Mouse (Mus musculus) heart, adult 2 months (tissue): ENCODE results near the gene Cuedc1. TPM values are rescaled to one million over a fixed set of nuclear protein-coding genes. Genes with fewer than 3 reads are reported as not detected.

Source experiments
- DNase-seq, 2 experiments: peaks; one replicate each; pipeline ENCODE4 v3.0.0; 2021
- H3K27ac ChIP-seq: fragments of 200-600 bp; 2 replicates; pipeline ENCODE4 v1.8.1; 2022
- H3K27me3 ChIP-seq: fragments of 200-500 bp; 2 replicates; pipeline ENCODE4 v1.6.1; 2012; ENCODE audit warnings: mild to moderate bottlenecking, low read length, inconsistent platforms, mixed read lengths; ENCODE audit not compliant: control insufficient read depth, insufficient read depth
- H3K36me3 ChIP-seq: fragments of 200-500 bp; 2 replicates; pipeline ENCODE4 v1.6.1; 2012; ENCODE audit warnings: low read length, inconsistent platforms; ENCODE audit not compliant: control insufficient read depth, insufficient read depth
- H3K4me1 ChIP-seq: fragments of 200-500 bp; 2 replicates; pipeline ENCODE4 v1.6.1; 2011; ENCODE audit warnings: low read length; ENCODE audit not compliant: control insufficient read depth, insufficient read depth
- H3K4me3 ChIP-seq: fragments of 200-600 bp; 2 replicates; pipeline ENCODE4 v1.8.1; 2022
- H3K79me2 ChIP-seq: fragments of 200-500 bp; replicated peaks from 2 replicates; pipeline ENCODE4 v1.6.1; 2012; ENCODE audit warnings: mild to moderate bottlenecking, inconsistent platforms, low read length, moderate library complexity, mixed read lengths; ENCODE audit not compliant: control insufficient read depth, insufficient read depth
- H3K9ac ChIP-seq: fragments of 200-500 bp; 2 replicates; pipeline ENCODE4 v1.6.1; 2012; ENCODE audit warnings: low read depth, mild to moderate bottlenecking, control low read depth, inconsistent platforms, low read length, mixed read lengths
- CTCF ChIP-seq: fragments of 200-600 bp; IDR thresholded peaks from 2 replicates; pipeline ENCODE4 v1.8.1; 2022; ENCODE audit warnings: antibody characterized with exemption, mild to moderate bottlenecking, moderate library complexity
- EP300 ChIP-seq: fragments of 200-500 bp; IDR thresholded peaks from 2 replicates; pipeline ENCODE4 v1.6.1; 2011; ENCODE audit warnings: low read depth, low read length, control low read depth; ENCODE audit not compliant: insufficient read depth
- POLR2A ChIP-seq: fragments of 200-500 bp; IDR thresholded peaks from 2 replicates; pipeline ENCODE4 v1.6.1; 2011; ENCODE audit warnings: mild to moderate bottlenecking, low read depth, low read length, control low read depth; ENCODE audit not compliant: insufficient read depth
- WGBS: fragments of 180-500 bp; shearing (Covaris S2); methylation state at CpG from one replicate; pipeline ENCODE4 v1.1.7; 2018; 5-methylcytosine and 5-hydroxymethylcytosine counted together
- intact Hi-C: fragments of 180-260 bp; cut with DNase I; formaldehyde crosslinking; loops from one replicate; pipeline ENCODE4 v1.15.1; 2025
- polyA plus RNA-seq: library from polyadenylated mRNA; depleted of rRNA; stranded (reverse); fragments of >200 nt; gene quantifications from 2 replicates; pipeline ENCODE4 v1.2.3, GENCODE M21; 2012
- total RNA-seq, 2 experiments: library from RNA; stranded (reverse); gene quantifications; 2 replicates each; pipeline ENCODE4 v1.2.3; 2021

Gene Cuedc1
- total and polyA plus RNA-seq, 3 experiments = 36.2 to 55.0 (median 49.8) TPM

DNA sequence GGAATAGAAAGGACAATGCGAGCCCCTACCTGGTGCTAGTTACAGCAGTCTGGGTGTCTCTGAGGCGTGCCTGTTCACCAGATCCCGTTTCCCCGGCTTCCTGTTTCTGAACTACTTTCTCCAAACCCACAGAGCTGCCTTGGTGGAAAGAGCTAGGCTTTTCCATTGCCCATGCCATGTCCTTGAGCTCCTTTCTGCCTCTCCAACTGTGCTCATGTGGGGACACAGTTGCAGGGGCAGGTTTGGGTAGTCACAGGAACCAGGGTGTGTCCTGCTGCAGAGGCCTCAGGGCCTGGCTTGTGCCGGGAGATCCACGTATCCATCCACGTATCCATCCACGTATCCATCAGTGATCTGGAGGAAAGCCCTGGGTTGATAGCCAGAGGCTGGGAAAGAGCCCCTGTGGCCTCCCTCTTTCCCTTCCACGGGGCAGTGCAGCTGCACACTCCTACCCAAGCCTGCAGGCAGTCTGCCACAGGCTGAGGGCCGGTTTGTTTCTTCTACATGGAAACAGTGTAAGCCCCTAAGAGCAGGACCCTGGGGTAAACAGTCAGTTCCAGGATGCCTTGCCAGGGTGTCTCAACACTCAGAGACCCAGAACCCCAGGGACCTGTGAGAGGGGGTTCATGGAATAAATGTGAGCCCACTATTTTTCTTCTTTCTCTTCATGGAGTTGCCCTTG lies 68.0 kb downstream of the Cuedc1 start:
- TF ChIP-seq EP300 (0 out of 2 replicates have a peak, but pooled peaks have one; percentile 22), POLR2A (no peak)
- Histone ChIP-seq H3K27ac (peak overlapping the region; percentile 93), H3K4me3 (no peak overlapping the region), H3K36me3 (peaks cover 2% of the 10 kb centered on the region; the same call in 1 of the 2 replicates), H3K79me2 (no peaks in the 10 kb centered on the region), H3K4me1 (peaks cover 32% of the 10 kb centered on the region), H3K9ac (peak overlapping the region; percentile 62), H3K27me3 (no peaks in the 10 kb centered on the region)
- intact Hi-C loops = loop anchor here (2.0 kb wide), 1 partner anchor 21 kb away; no protein-coding TSS in a partner anchor
- 25% methylated on average over 10 of the region's 10 CpGs for WGBS
- peak; percentile 57 to 59 for DNase-seq

DNA sequence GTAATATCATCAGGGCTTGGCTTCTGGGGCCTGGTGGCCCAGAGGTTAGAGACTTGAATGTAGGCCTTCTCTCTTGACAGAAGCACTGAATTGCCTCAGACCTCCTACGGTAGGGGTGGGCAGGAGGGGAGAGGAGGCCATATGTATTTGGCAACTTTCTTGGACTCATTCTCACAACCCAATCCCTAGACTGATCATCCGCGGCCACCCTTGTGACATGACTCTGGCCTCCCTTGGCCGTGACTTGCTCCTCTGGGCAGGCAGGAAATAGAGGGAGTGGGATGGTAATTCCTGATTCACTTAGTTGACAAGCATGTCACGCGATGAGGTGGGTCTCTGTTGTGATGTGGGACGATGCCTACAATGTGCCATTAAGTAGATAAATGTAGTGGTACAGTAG lies 68.6 kb downstream of the Cuedc1 start:
- DNase-seq = no peak
- no peak overlapping the region for H3K9ac ChIP-seq
- no peaks in the 10 kb centered on the region for H3K79me2 ChIP-seq
- H3K36me3 ChIP-seq = peaks cover 2% of the 10 kb centered on the region; the same call in 1 of the 2 replicates
- peaks cover 30% of the 10 kb centered on the region for H3K4me1 ChIP-seq
- intact Hi-C loops = no loop called here
- no peak overlapping the region for H3K4me3 ChIP-seq
- H3K27ac ChIP-seq = peak overlapping the region; percentile 93
- TF ChIP-seq EP300 (no peak), CTCF (no peak), POLR2A (no peak)
- 66% methylated on average over 7 of the region's 7 CpGs for WGBS
- no peaks in the 10 kb centered on the region for H3K27me3 ChIP-seq

- no peak for DNase-seq
- Histone ChIP-seq H3K4me3 (no peak overlapping the region), H3K36me3 (peaks cover 3% of the 10 kb centered on the region; the same call in 1 of the 2 replicates), H3K4me1 (peaks cover 28% of the 10 kb centered on the region), H3K79me2 (no peaks in the 10 kb centered on the region), H3K9ac (no peak overlapping the region), H3K27ac (no peak overlapping the region; the same call in 1 of the 2 replicates), H3K27me3 (no peaks in the 10 kb centered on the region)
- TF ChIP-seq POLR2A (no peak), EP300 (no peak), CTCF (no peak)
- intact Hi-C loops = no loop called here
- 63% methylated on average over 3 of the region's 3 CpGs for WGBS
Measured at GRCm38 (mm10) chr11:88168611-88169010, 70.8 kb downstream of the Cuedc1 start.

DNA sequence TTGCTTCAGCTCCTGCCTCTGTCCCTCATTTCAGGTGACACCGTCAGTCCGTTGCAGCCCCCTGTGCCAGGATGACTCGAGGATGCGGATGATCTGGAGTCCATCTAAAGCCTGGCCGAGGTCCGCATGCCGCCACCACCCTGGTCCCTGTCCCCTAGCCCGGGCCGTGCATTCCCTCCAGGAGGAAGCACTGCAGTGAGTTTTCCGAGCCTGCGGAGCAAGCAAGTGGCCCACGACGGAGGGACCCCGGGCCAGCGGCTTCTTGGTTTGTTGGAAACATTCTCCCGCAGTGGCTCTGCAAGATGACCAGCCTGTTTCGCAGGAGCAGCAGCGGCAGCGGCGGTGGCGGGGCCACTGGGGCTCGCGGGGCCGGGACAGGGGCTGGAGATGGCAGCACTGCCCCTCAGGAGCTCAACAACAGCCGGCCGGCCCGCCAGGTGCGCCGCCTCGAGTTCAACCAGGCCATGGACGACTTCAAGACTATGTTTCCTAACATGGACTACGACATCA lies 71.7 kb downstream of the Cuedc1 start:
- 71% methylated on average over 32 of the region's 32 CpGs for WGBS
- H3K27ac ChIP-seq = no peak overlapping the region
- TF ChIP-seq POLR2A = no peak
- TF ChIP-seq EP300 = no peak
- no peak for TF ChIP-seq CTCF
- H3K4me3 ChIP-seq = no peak overlapping the region
- no peak for DNase-seq
- H3K9ac ChIP-seq = no peak overlapping the region
- H3K79me2 ChIP-seq = no peaks in the 10 kb centered on the region
- intact Hi-C loops = no loop called here
- peaks cover 24% of the 10 kb centered on the region for H3K4me1 ChIP-seq
- H3K27me3 ChIP-seq = no peaks in the 10 kb centered on the region
- H3K36me3 ChIP-seq = peaks cover 4% of the 10 kb centered on the region; the same call in 1 of the 2 replicates

GRCm38 (mm10) chr11:88170606-88171005 lies 72.7 kb downstream of the Cuedc1 start:
- no peak for DNase-seq
- WGBS = 90% methylated on average over 3 of the region's 3 CpGs
- H3K27ac ChIP-seq = no peak overlapping the region

More at GRCm38 (mm10) chr11:88170606-88171005, 72.7 kb downstream of the Cuedc1 start:
- Histone ChIP-seq H3K36me3 (peaks cover 4% of the 10 kb centered on the region; the same call in 1 of the 2 replicates), H3K4me3 (no peak overlapping the region), H3K4me1 (peaks cover 20% of the 10 kb centered on the region), H3K79me2 (no peaks in the 10 kb centered on the region), H3K27me3 (no peaks in the 10 kb centered on the region), H3K9ac (no peak overlapping the region)
- intact Hi-C loops = no loop called here
- TF ChIP-seq CTCF = no peak
- TF ChIP-seq EP300 = no peak
- TF ChIP-seq POLR2A = no peak
